Mouse (Mus musculus) stomach, postnatal 0 days (tissue): ENCODE measurements around the gene Prr14.

Experiments
- CTCF ChIP-seq: IDR thresholded peaks from 2 replicates; pipeline ENCODE4 v1.5.1; 2016; ENCODE audit warnings: antibody characterized with exemption, low read depth, mild to moderate bottlenecking, moderate library complexity
- EP300 ChIP-seq: optimal IDR thresholded peaks from 2 replicates; pipeline ENCODE3; 2016; ENCODE audit warnings: antibody characterized with exemption

- peak; percentile 51 for TF ChIP-seq CTCF
- no peak for TF ChIP-seq EP300
Observed at GRCm38 (mm10) chr7:127473705-127474104, 14.3 kb downstream of the Prr14 start.
